Mouse (Mus musculus): ENCODE measurements at regions not wholly inside any gene's neighbourhood (a gene's known extent, or its start where the extent isn't known, plus 50 kb on each side); places are given as distances from the start of the nearest gene placed in this dataset.

DNA sequence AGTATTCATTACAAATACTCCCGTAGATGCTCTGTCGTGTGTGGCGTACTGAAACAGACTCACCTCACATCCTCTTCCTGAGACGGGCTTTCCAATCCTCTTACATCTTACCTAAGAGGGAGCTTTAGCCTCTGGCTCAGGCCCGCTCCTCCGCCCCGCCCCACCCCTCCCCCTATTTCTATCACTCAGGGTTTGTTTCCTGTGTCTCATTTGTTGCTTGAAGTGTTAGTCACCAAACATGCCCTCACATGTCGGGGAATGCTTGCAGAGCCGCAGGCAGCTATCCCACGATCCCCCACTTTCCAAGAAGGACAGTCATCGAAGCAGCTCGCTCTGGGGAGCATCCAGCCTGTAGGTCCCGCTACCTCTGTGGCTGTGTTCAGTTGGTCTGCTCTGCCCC, 101.6 kb upstream of the Mrps10 start:
- Histone ChIP-seq H3K27me3 (ENCODE audit: control insufficient read depth, insufficient read depth, low read length, poor library complexity, severe bottlenecking) (no peaks in the 10 kb centered on the region), H3K9me3 (replicated peaks; ENCODE audit: control insufficient read depth, insufficient read depth, low read length, poor library complexity, severe bottlenecking) (no peaks in the 10 kb centered on the region), H3K36me3 (ENCODE audit: control insufficient read depth, insufficient read depth, low read length, poor library complexity, severe bottlenecking) (no peaks in the 10 kb centered on the region), H3K27ac (ENCODE audit: insufficient read depth, low read length) (0 out of 2 replicates have a peak overlapping the region, but pooled peaks have one; percentile 5), H3K9ac (ENCODE audit: low read depth, poor library complexity, severe bottlenecking) (no peak overlapping the region), H3K4me3 (ENCODE audit: low read depth, low read length) (no peak overlapping the region), H3K4me1 (ENCODE audit: control insufficient read depth, insufficient read depth, low read length) (no peaks in the 10 kb centered on the region)
- TF ChIP-seq EP300 (IDR thresholded peaks at IDR 0.05; ENCODE audit: insufficient read depth, low read depth, low read length) (0 out of 2 replicates have a peak, but pooled peaks have one; percentile 45), CTCF (IDR thresholded peaks at IDR 0.05; ENCODE audit: low read depth, low read length) (no peak)

DNA sequence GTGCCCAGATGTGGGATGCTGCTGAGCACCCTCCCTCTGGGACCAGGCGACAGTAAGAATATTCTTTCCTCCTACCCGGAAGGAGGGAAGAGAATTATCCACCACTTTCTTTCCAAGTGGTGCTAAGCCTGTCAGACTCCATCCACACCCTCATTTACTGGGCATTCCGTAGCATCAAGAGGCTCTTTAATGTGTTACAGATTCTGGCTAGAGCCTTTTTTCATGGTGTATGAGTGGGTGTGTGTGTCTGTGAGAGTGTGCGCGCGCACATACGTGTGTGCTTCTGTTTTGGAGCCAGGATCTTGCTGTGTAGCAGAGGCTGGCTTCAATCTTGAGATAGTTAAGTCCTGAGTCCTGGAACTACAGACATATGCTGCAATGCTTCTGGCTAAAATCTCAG, 102.4 kb upstream of the Mrps10 start:
- no peaks in the 10 kb centered on the region for H3K27me3 ChIP-seq (ENCODE audit: control insufficient read depth, insufficient read depth, low read length, poor library complexity, severe bottlenecking)
- no peak overlapping the region for H3K4me3 ChIP-seq (ENCODE audit: low read depth, low read length)
- no peak overlapping the region for H3K9ac ChIP-seq (ENCODE audit: low read depth, poor library complexity, severe bottlenecking)
- TF ChIP-seq CTCF (IDR thresholded peaks at IDR 0.05; ENCODE audit: low read depth, low read length): no peak
- TF ChIP-seq POLR2A (IDR thresholded peaks at IDR 0.05; ENCODE audit: insufficient read depth, low read length): no peak
- no peak for TF ChIP-seq EP300 (IDR thresholded peaks at IDR 0.05; ENCODE audit: insufficient read depth, low read depth, low read length)
- H3K9me3 ChIP-seq (replicated peaks; ENCODE audit: control insufficient read depth, insufficient read depth, low read length, poor library complexity, severe bottlenecking): no peaks in the 10 kb centered on the region
- H3K27ac ChIP-seq (ENCODE audit: insufficient read depth, low read length): no peak overlapping the region
- H3K4me1 ChIP-seq (ENCODE audit: control insufficient read depth, insufficient read depth, low read length): no peaks in the 10 kb centered on the region
- no peaks in the 10 kb centered on the region for H3K36me3 ChIP-seq (ENCODE audit: control insufficient read depth, insufficient read depth, low read length, poor library complexity, severe bottlenecking)

DNA sequence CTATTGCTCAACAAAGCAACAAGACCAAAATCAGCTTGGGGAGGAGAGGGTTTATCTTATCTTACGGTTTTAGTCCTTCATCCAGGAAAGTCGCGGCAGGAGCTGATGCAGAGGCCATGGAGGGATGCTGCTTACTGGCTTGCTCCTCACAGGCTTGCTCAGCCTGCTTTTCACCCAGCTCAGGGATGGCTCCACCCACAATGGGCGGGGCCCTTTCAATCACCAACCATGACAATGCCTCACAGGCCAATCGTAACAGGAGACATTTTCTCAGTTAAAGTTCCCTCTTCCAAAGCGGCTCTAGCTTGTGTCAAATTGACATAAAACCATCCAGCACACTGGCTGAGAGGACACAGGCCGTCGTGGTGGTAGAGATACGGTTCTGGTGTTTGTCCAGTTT, 105.7 kb upstream of the Mrps10 start:
- no peak overlapping the region for H3K9ac ChIP-seq (ENCODE audit: low read depth, poor library complexity, severe bottlenecking)
- H3K4me3 ChIP-seq (ENCODE audit: low read depth, low read length): no peak overlapping the region
- no peak overlapping the region for H3K27ac ChIP-seq (ENCODE audit: insufficient read depth, low read length)
- H3K27me3 ChIP-seq (ENCODE audit: control insufficient read depth, insufficient read depth, low read length, poor library complexity, severe bottlenecking): no peaks in the 10 kb centered on the region
- TF ChIP-seq POLR2A (IDR thresholded peaks at IDR 0.05; ENCODE audit: insufficient read depth, low read length) (no peak), EP300 (IDR thresholded peaks at IDR 0.05; ENCODE audit: insufficient read depth, low read depth, low read length) (no peak), CTCF (IDR thresholded peaks at IDR 0.05; ENCODE audit: low read depth, low read length) (no peak)
- no peaks in the 10 kb centered on the region for H3K36me3 ChIP-seq (ENCODE audit: control insufficient read depth, insufficient read depth, low read length, poor library complexity, severe bottlenecking)
- H3K4me1 ChIP-seq (ENCODE audit: control insufficient read depth, insufficient read depth, low read length): no peaks in the 10 kb centered on the region
- H3K9me3 ChIP-seq (replicated peaks; ENCODE audit: control insufficient read depth, insufficient read depth, low read length, poor library complexity, severe bottlenecking): no peaks in the 10 kb centered on the region

DNA sequence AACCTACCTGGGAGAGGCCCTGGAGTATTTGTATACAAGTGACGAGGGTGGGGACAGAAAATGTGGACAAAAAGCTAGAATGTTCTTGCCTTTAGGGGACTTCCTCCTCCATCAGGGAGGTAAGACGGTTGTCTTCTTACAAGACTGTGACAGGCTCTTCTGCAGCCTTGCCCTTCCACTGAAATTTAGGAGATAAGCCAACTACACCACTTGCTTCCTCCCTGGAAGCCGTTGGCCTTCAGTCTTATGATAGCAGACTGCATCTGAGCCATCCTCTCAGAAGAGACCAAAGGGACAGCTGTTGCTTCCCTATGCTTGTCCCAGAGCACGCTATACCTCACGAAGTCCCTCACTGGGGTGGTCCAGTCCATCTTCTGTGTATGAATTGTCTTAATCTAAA, 106.5 kb upstream of the Mrps10 start:
- Histone ChIP-seq H3K36me3 (ENCODE audit: control insufficient read depth, insufficient read depth, low read length, poor library complexity, severe bottlenecking) (no peaks in the 10 kb centered on the region), H3K9ac (ENCODE audit: low read depth, poor library complexity, severe bottlenecking) (no peak overlapping the region), H3K4me1 (ENCODE audit: control insufficient read depth, insufficient read depth, low read length) (no peaks in the 10 kb centered on the region), H3K27ac (ENCODE audit: insufficient read depth, low read length) (no peak overlapping the region), H3K4me3 (ENCODE audit: low read depth, low read length) (no peak overlapping the region), H3K27me3 (ENCODE audit: control insufficient read depth, insufficient read depth, low read length, poor library complexity, severe bottlenecking) (no peaks in the 10 kb centered on the region), H3K9me3 (replicated peaks; ENCODE audit: control insufficient read depth, insufficient read depth, low read length, poor library complexity, severe bottlenecking) (no peaks in the 10 kb centered on the region)
- TF ChIP-seq POLR2A (IDR thresholded peaks at IDR 0.05; ENCODE audit: insufficient read depth, low read length): no peak
- TF ChIP-seq CTCF (IDR thresholded peaks at IDR 0.05; ENCODE audit: low read depth, low read length): no peak
- TF ChIP-seq EP300 (IDR thresholded peaks at IDR 0.05; ENCODE audit: insufficient read depth, low read depth, low read length): no peak

DNA sequence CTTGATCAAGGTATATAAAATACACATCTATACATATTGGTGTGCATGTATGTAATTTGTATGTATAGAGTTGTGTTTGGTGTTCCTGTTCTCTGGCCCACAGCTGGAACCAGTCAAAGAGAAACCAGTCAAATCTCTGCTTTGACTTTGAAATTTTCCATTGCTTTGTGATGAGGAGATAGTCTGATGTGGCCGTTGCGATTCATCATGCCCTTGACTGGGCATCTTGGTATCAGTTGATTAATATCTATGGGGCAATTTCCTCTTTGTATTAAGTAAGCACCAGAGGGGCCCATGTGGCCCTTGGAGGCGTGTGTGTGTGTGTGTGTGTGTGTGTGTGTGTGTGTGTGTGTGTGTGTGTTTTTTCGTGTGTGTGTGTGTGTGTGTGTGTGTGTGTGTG, 107.7 kb upstream of the Mrps10 start:
- no peak for TF ChIP-seq CTCF (IDR thresholded peaks at IDR 0.05; ENCODE audit: low read depth, low read length)

DNA sequence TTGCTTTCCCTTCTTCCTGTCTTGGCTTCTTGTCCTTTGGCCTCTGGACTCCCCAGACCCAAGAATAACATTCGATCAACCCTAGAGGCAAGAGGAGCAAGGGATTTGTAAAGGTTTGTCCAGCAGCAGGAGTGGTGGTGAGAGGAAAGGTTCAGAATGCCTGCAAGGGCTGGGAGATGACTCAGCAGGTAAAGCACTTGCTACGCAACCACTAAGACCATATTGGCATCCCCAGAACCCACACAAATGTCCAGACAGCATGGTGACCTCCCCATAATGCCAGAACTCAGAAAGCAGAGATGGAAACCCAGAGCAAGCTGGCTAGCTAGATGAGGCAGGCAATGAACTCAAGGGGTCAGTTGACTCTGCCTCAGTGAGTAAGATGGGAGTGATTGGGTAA, 110.4 kb upstream of the Mrps10 start:
- H3K4me3 ChIP-seq (ENCODE audit: low read depth, low read length): no peak overlapping the region
- no peaks in the 10 kb centered on the region for H3K27me3 ChIP-seq (ENCODE audit: control insufficient read depth, insufficient read depth, low read length, poor library complexity, severe bottlenecking)
- TF ChIP-seq EP300 (IDR thresholded peaks at IDR 0.05; ENCODE audit: insufficient read depth, low read depth, low read length) (no peak), POLR2A (IDR thresholded peaks at IDR 0.05; ENCODE audit: insufficient read depth, low read length) (no peak), CTCF (IDR thresholded peaks at IDR 0.05; ENCODE audit: low read depth, low read length) (no peak)
- H3K9me3 ChIP-seq (replicated peaks; ENCODE audit: control insufficient read depth, insufficient read depth, low read length, poor library complexity, severe bottlenecking): no peaks in the 10 kb centered on the region
- H3K4me1 ChIP-seq (ENCODE audit: control insufficient read depth, insufficient read depth, low read length): no peaks in the 10 kb centered on the region
- H3K27ac ChIP-seq (ENCODE audit: insufficient read depth, low read length): no peak overlapping the region
- H3K9ac ChIP-seq (ENCODE audit: low read depth, poor library complexity, severe bottlenecking): no peak overlapping the region
- no peaks in the 10 kb centered on the region for H3K36me3 ChIP-seq (ENCODE audit: control insufficient read depth, insufficient read depth, low read length, poor library complexity, severe bottlenecking)

More for the DNA sequence above, 107.7 kb upstream of the Mrps10 start:
- H3K27me3 ChIP-seq (ENCODE audit: control insufficient read depth, insufficient read depth, low read length, poor library complexity, severe bottlenecking): no peaks in the 10 kb centered on the region
- H3K4me1 ChIP-seq (ENCODE audit: control insufficient read depth, insufficient read depth, low read length): no peaks in the 10 kb centered on the region
- H3K36me3 ChIP-seq (ENCODE audit: control insufficient read depth, insufficient read depth, low read length, poor library complexity, severe bottlenecking): no peaks in the 10 kb centered on the region
- no peak overlapping the region for H3K27ac ChIP-seq (ENCODE audit: insufficient read depth, low read length)
- no peak overlapping the region for H3K4me3 ChIP-seq (ENCODE audit: low read depth, low read length)
- no peak overlapping the region for H3K9ac ChIP-seq (ENCODE audit: low read depth, poor library complexity, severe bottlenecking)
- no peaks in the 10 kb centered on the region for H3K9me3 ChIP-seq (replicated peaks; ENCODE audit: control insufficient read depth, insufficient read depth, low read length, poor library complexity, severe bottlenecking)
